Mouse (Mus musculus) megakaryocyte, embryonic 14.5 days (primary cell): ENCODE measurements around the gene Gm6217.

Experiments
- FLI1 ChIP-seq: IDR thresholded peaks from 2 replicates; pipeline ENCODE4 v1.6.1; 2012; ENCODE audit warnings: low read length, inconsistent platforms, mixed read lengths
- GATA1 ChIP-seq: IDR thresholded peaks from 3 replicates; pipeline ENCODE4 v1.6.1; 2012; ENCODE audit warnings: mixed read lengths, low read length, inconsistent platforms, borderline replicate concordance

DNA sequence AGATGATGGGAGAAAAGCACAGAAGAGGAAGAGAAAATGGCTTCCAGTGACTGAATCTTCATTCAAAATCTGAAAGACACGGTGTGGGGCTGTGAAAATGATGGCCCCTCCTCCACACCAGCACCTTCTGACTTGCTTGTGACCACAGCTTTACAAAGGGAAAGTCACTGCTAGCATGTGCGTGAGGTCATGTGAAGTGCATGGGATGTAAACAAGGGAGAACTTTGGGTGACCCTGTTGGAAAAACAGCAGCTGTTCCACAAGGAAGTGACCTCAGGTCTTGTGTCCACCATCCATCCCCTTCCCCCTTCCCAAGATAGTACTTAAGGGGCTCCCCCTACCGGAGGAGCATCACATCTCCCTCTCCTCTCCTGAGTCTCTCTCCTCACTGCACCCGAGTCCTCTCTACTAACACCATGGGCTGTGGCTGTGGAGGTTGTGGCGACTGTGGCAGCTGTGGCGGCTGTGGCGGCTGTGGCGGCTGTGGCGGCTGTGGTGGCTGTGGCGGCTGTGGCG is 28.7 kb upstream of the Gm6217 start, which contains the start of gene Gm47955:
- TF ChIP-seq GATA1 (no peak), FLI1 (no peak)
